Mouse (Mus musculus) activated CD4-positive, CD25-positive, alpha-beta regulatory T cell (primary cell): ENCODE data around the gene Cep104. TPM values are rescaled to one million over a fixed set of nuclear protein-coding genes. Genes with fewer than 3 reads are reported as not detected.

ENCODE experiments used
- polyA plus RNA-seq, 2 experiments: library from polyadenylated mRNA; unstranded; fragments of 100-300 nt; shearing (Covaris generic); gene quantifications; one replicate each; pipeline ENCODE4 v1.2.1; 2017

Cep104 gene
- polyA plus RNA-seq: 10 to 100 TPM in 1 of 2 experiments, 1 to 10 TPM in 1; 8.7 to 10.2 TPM

DNA sequence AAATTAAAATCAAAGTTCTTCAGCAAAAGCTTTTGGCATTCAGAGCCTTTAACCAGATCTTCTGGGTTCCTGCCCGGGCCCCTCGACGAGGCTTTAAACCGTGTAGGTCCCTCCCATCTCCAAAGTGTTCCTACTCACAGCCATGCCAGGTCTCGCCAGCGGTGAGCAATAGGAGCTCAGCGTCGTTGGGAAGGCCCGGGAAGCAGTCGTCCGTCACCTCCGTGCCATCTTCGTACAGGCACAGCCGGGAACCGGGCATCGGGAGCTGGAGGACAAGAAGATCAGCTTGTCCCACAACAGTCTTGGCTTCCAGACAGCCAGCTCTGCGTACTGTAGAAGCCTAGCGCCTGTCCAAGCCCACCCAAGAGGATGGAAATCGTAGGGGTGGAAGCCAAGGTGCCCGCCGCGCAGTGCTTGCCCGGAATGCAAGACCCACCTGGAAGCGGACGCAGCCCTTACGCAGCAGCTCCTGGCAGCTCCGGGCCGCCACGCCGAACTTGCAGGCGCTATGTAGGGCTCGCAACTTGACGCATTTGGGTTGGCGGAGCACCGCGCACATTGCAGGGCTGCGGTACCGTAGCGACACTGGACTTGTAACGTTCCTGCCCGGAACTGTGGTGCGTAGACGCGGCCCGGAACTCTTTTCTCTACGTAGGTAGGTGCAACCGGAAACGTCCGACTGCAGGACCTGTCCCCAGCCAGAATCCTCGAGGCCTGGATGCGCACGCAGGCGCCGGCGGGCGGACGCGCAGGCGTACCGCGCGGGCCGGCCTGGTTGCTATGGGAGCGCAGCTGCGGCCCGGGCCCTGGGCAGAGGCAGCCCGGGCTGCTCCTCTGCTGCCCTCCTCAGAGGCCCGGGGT is at the start of gene Cep104, which contains the start of gene Dffb:
Cep104 (plus strand) TSS at position 764 of the 861 bp plus-strand sequence.
Dffb (minus strand) TSS at position 696 of the 861 bp plus-strand sequence.

DNA sequence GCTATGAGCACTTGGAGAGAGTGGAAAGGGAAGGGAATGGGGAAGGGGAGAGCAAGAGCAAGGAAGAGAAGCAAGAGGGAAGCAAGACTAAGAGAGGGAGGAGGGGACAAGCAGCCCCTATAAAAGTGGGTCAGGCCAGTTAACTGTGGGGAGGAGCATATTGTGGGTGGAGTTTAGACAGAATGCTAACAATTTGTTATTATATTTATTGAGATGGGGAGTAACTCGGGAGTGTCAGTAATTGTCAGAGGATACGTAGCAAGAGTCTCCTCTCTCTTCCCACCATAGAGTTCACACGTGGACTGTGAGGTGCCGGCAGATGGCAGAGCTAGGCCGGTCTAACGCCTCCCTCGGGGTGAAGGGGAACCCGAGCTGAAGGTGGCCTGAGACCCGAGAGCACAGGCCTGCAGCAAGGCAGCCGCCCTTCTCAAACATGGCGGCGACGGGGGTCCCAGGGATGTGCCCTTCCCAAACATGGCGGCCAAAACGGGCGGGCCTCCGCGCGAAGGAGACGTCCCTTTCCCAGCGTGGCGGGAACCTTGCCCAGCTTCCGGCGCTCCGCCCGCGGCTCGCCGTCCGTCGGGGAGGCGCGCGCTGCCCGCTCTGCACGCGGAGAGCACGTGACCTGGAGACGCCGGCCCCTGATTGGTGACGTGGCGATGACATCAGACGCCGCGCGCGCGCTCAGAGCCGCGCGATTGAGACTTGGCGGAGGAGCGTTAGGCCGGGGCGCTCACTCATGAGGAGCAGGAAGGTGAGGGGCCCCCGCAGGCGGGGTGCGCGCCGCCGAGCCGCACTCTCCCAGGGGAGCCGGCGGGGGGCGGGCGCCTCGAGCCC is 18.2 kb upstream of the Cep104 start, which contains the start of gene A430005L14Rik:
A430005L14Rik (plus strand) TSS at position 669 of the 837 bp plus-strand sequence.

DNA sequence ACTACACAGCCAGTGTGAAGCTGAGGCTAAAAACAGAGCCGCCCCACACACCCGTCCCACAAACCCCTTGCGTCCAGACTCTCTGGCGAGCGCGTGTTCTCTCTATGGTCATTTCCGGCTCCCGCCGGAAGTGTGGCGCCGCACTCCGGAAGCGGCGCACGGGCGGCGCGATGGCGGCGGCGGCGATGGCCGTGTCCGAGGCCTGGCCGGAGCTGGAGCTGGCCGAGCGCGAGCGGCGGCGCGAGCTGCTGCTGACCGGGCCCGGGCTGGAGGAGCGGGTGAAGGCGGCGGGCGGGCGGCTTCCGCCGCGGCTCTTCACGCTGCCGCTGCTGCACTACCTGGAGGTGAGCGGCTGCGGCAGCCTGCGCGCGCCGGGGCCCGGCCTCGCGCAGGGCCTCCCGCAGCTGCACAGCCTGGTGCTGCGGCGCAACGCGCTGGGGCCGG is 36.7 kb downstream of the Cep104 start, which contains the start of gene Lrrc47:
Lrrc47 (plus strand) TSS at position 86 of the 444 bp plus-strand sequence.

DNA sequence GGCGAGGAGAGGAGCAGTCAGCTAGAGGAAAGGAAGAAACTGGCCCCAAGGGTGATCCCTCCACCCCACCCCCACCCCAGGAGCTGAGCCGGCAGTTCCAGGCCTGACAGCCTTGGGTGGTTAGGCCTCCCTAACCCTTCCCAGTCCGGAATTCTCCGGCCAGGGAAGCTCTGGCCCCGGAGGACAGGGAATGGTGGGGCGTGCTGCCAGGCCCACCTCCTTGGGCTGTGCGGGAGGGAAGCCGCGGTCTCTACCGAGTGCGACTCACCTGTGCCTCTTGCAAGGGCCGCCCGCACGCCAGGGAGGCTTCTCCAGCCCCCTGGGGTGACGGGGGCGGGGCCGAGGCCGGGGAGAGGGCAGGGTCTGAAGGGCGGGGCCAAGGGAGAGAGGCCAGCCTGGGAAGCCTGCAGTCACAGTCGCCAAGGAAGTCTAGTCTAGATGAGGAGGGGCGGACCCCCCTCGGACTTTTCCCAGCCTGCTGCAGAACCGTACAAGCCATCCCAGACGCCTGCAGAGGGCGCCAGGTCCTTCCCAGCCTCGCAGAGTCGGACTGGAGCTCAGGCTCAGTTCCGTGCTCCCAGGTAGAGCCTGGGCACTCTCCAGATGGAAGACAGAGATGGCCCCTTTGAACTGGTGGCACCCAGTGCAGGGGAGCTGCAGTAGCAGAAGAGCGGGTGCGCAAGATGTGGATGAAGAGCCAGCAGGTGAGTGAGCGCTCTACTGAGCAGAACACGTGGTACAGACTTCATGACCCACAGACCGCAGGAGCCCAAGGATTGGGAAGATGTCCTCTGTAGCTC is 50.8 kb downstream of the Cep104 start, which contains the start of gene Smim1:
Smim1 (minus strand) TSS at position 590 of the 800 bp plus-strand sequence.

DNA sequence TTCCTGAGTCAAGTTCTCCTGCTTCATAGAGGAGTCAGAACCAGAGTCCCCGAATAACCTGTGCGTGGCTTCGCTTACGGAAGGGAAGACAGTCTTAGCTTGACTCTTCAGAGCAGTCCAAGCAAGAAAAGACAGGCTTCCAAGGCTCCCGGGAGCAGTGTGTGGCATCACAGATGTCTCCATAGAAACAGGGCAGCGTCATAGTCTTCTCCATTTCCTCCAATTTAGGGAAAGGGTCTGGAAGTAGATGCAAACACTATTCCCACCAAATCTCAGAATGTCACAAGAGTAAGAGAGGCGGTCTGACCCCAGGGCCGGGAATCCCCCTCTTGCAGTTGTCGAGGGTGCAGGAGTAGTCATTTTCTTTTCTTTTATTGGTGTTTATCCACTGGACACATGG is 67.6 kb downstream of the Cep104 start, which contains the start of gene Ccdc27:
Ccdc27 (minus strand) TSS at position 101 of the 400 bp plus-strand sequence.

Other genes with a start within 250 kb of the Cep104 start
- gene A430005L14Rik, start 18.0 kb upstream of the Cep104 start, polyA plus RNA-seq: 10 to 100 TPM; 58.6 to 63.0 TPM
- 10 to 100 TPM; 21.2 to 25.6 TPM for gene Dffb, start 68 bp upstream of the Cep104 start, polyA plus RNA-seq
- 10 to 100 TPM; 36.6 to 53.8 TPM for gene Lrrc47, start 36.5 kb downstream of the Cep104 start, polyA plus RNA-seq
- 1 to 10 TPM in 1 of 2 experiments, under 1 TPM in 1; 0.16 to 1.1 TPM for gene Smim1, start 51.0 kb downstream of the Cep104 start, polyA plus RNA-seq
- not detected for gene Ccdc27, start 67.5 kb downstream of the Cep104 start, polyA plus RNA-seq
- gene Trp73, start 165.0 kb downstream of the Cep104 start, polyA plus RNA-seq: under 1 TPM; 0.25 to 0.74 TPM
- gene Wrap73, start 167.2 kb downstream of the Cep104 start, polyA plus RNA-seq: 10 to 100 TPM; 31.6 to 44.9 TPM
- gene Tprgl, start 185.5 kb downstream of the Cep104 start, polyA plus RNA-seq: 100 to 1,000 TPM; 311 to 335 TPM
- not detected for gene Megf6, start 195.5 kb downstream of the Cep104 start, polyA plus RNA-seq